Mouse (Mus musculus) heart, postnatal 0 days (tissue): ENCODE results near the gene Grk5. TPM values are rescaled to one million over a fixed set of nuclear protein-coding genes. Genes with fewer than 3 reads are reported as not detected.
A peak's percentile ranks its signal among the peaks of the same experiment; 100 is the strongest.

Experiments
- ATAC-seq: fragments of 200-750 bp; cut with Nextera tagmentation; 2 replicates; pipeline ENCODE4 v1.8.0; 2017; ENCODE audit warnings: low read depth, moderate number of reproducible peaks, moderate library complexity; ENCODE audit not compliant: insufficient read depth
- DNase-seq: peaks from one replicate; pipeline ENCODE4 v3.0.0-alpha.2; 2016; ENCODE audit warnings: low spot score
- H3K27ac ChIP-seq: fragments of 300-500 bp; sonication (generic); 2 replicates; pipeline ENCODE4 v1.5.1; 2014; ENCODE audit warnings: low read depth, mild to moderate bottlenecking
- H3K27me3 ChIP-seq: fragments of 300-500 bp; sonication (generic); 2 replicates; pipeline ENCODE4 v1.6.1; 2014; ENCODE audit warnings: low read length, mixed read lengths; ENCODE audit not compliant: control insufficient read depth, insufficient read depth
- H3K36me3 ChIP-seq: fragments of 300-500 bp; sonication (generic); replicated peaks from 2 replicates; pipeline ENCODE4 v1.6.1; 2014; ENCODE audit warnings: low read length, mixed read lengths; ENCODE audit not compliant: control insufficient read depth, insufficient read depth
- H3K4me1 ChIP-seq: fragments of 300-500 bp; sonication (generic); 2 replicates; pipeline ENCODE4 v1.6.1; 2014; ENCODE audit warnings: antibody characterized with exemption; ENCODE audit not compliant: control insufficient read depth, insufficient read depth
- H3K4me2 ChIP-seq: fragments of 300-500 bp; sonication (generic); 2 replicates; pipeline ENCODE4 v1.6.1; 2014; ENCODE audit warnings: low read depth, mild to moderate bottlenecking, low read length, moderate library complexity
- H3K4me3 ChIP-seq: fragments of 300-500 bp; sonication (generic); 2 replicates; pipeline ENCODE4 v1.5.1; 2014; ENCODE audit warnings: low read depth, low read length
- H3K9ac ChIP-seq: fragments of 300-500 bp; sonication (generic); replicated peaks from 2 replicates; pipeline ENCODE4 v1.6.1; 2014; ENCODE audit warnings: low read depth, low read length, mixed read lengths
- H3K9me3 ChIP-seq: fragments of 300-500 bp; sonication (generic); replicated peaks from 2 replicates; pipeline ENCODE4 v1.6.1; 2016; ENCODE audit warnings: low read length; ENCODE audit not compliant: control insufficient read depth
- CTCF ChIP-seq: IDR thresholded peaks from 2 replicates; pipeline ENCODE4 v1.5.1; 2016; ENCODE audit warnings: antibody characterized with exemption, control low read depth, low read depth
- EP300 ChIP-seq: IDR thresholded peaks from 2 replicates; pipeline ENCODE4 v1.6.1; 2016; ENCODE audit warnings: antibody characterized with exemption, low read depth
- WGBS: fragments of 180-500 bp; shearing (Covaris S2); extraction: QIAGEN DNeasy Blood & Tissue Kit; methylation state at CpG from one replicate; pipeline ENCODE4 v1.1.7; 2014; 5-methylcytosine and 5-hydroxymethylcytosine counted together
- polyA plus RNA-seq: library from polyadenylated mRNA; unstranded; fragments of >200 nt; fragmentation: Nextera tagmentation; extraction: Ambion mirVana; gene quantifications from 2 replicates; pipeline ENCODE4 v1.2.1, GENCODE M21; 2015
- total RNA-seq: library from RNA; depleted of rRNA; stranded (reverse); fragments of >200 nt; gene quantifications from 2 replicates; pipeline ENCODE4 v1.2.3, GENCODE M21; 2014; ENCODE audit warnings: low replicate concordance

Grk5 gene
- total and polyA plus RNA-seq, 2 experiments from 2014 or later: 2.9 to 14.6 TPM

- TF ChIP-seq EP300: no peak
- no peak for TF ChIP-seq CTCF
- Histone ChIP-seq H3K9me3 (no peaks in the 10 kb centered on the region), H3K4me2 (no peak overlapping the region), H3K4me1 (no peaks in the 10 kb centered on the region), H3K27ac (no peak overlapping the region), H3K9ac (no peak overlapping the region), H3K27me3 (no peaks in the 10 kb centered on the region), H3K36me3 (no peaks in the 10 kb centered on the region), H3K4me3 (no peak overlapping the region)
- WGBS: 79% methylated on average over 2 of the region's 2 CpGs
- no peak for ATAC-seq
- no peak for DNase-seq
These were observed 92.3 kb downstream of the Grk5 start for GRCm38 (mm10) chr19:60981894-60982293.

GRCm38 (mm10) chr19:60989766-60990165 lies 100.2 kb downstream of the Grk5 start:
- 88% methylated on average over 5 of the region's 5 CpGs for WGBS

GRCm38 (mm10) chr19:60994214-60994613 lies 104.7 kb downstream of the Grk5 start:
- ATAC-seq (peak; percentile 64), DNase-seq (peak; percentile 39)
- TF ChIP-seq EP300 (peak; percentile 58; the same call in 1 of the 2 replicates), CTCF (no peak)

More at GRCm38 (mm10) chr19:60989766-60990165, 100.2 kb downstream of the Grk5 start:
- Histone ChIP-seq H3K4me1 (peaks cover 7% of the 10 kb centered on the region; the same call in 1 of the 2 replicates), H3K36me3 (0 out of 2 replicates have a peak, but pooled peaks cover 21% of the 10 kb centered on the region), H3K9ac (no peak overlapping the region), H3K4me3 (no peak overlapping the region), H3K27me3 (no peaks in the 10 kb centered on the region), H3K9me3 (no peaks in the 10 kb centered on the region), H3K27ac (no peak overlapping the region), H3K4me2 (no peak overlapping the region)
- no peak for DNase-seq
- no peak for ATAC-seq
- TF ChIP-seq CTCF (no peak), EP300 (no peak)

GRCm38 (mm10) chr19:60994845-60995244 lies 105.3 kb downstream of the Grk5 start:
- H3K9ac ChIP-seq: no peak overlapping the region
- H3K4me2 ChIP-seq: no peak overlapping the region
- H3K27ac ChIP-seq: peak overlapping the region; percentile 62; the same call in 1 of the 2 replicates
- 45% methylated on average over 2 of the region's 2 CpGs for WGBS
- TF ChIP-seq CTCF: no peak
- TF ChIP-seq EP300: no peak
- peaks cover 29% of the 10 kb centered on the region for H3K4me1 ChIP-seq
- no peaks in the 10 kb centered on the region for H3K9me3 ChIP-seq
- DNase-seq (no peak), ATAC-seq (no peak)
- no peak overlapping the region for H3K4me3 ChIP-seq
- 0 out of 2 replicates have a peak, but pooled peaks cover 4% of the 10 kb centered on the region for H3K36me3 ChIP-seq
- no peaks in the 10 kb centered on the region for H3K27me3 ChIP-seq

More at GRCm38 (mm10) chr19:60994214-60994613, 104.7 kb downstream of the Grk5 start:
- Histone ChIP-seq H3K36me3 (0 out of 2 replicates have a peak, but pooled peaks cover 9% of the 10 kb centered on the region), H3K4me1 (peaks cover 23% of the 10 kb centered on the region), H3K27me3 (no peaks in the 10 kb centered on the region), H3K4me3 (no peak overlapping the region), H3K4me2 (no peak overlapping the region), H3K9me3 (no peaks in the 10 kb centered on the region), H3K27ac (peak overlapping the region; percentile 62), H3K9ac (no peak overlapping the region)
- 32% methylated on average over 3 of the region's 3 CpGs for whole genome bisulfite sequencing

- no peak overlapping the region for H3K9ac ChIP-seq
- peak; percentile 71 for ATAC-seq
- H3K4me1 ChIP-seq: peaks cover 37% of the 10 kb centered on the region
- no peak overlapping the region for H3K4me2 ChIP-seq
- no peaks in the 10 kb centered on the region for H3K36me3 ChIP-seq
- WGBS: 35% methylated on average over 4 of the region's 4 CpGs
- no peaks in the 10 kb centered on the region for H3K27me3 ChIP-seq
- H3K4me3 ChIP-seq: no peak overlapping the region
- TF ChIP-seq EP300 (no peak), CTCF (no peak)
- peak overlapping the region; percentile 73 for H3K27ac ChIP-seq
- H3K9me3 ChIP-seq: no peaks in the 10 kb centered on the region
- peak; percentile 54 for DNase-seq
These were observed 108.2 kb downstream of the Grk5 start for GRCm38 (mm10) chr19:60997784-60998183.

GRCm38 (mm10) chr19:60999652-61000051 lies 110.1 kb downstream of the Grk5 start:
- Histone ChIP-seq H3K36me3 (no peaks in the 10 kb centered on the region), H3K4me2 (no peak overlapping the region), H3K9ac (no peak overlapping the region), H3K9me3 (no peaks in the 10 kb centered on the region), H3K4me1 (peaks cover 30% of the 10 kb centered on the region), H3K4me3 (no peak overlapping the region), H3K27me3 (no peaks in the 10 kb centered on the region), H3K27ac (peak overlapping the region; percentile 50)
- DNase-seq (no peak), ATAC-seq (no peak)
- 34% methylated on average over 2 of the region's 2 CpGs for WGBS
- no peak for TF ChIP-seq EP300
- TF ChIP-seq CTCF: no peak
